Mouse (Mus musculus) lung, adult 18-20 months (tissue): ENCODE results near the gene Tstd1.

Experiments used
- DNase-seq, 2 experiments: peaks; one replicate each; pipeline ENCODE4 v3.0.0; 2022; ENCODE audit warnings: mixed read lengths in 2 of 2

Tstd1 gene

DNA sequence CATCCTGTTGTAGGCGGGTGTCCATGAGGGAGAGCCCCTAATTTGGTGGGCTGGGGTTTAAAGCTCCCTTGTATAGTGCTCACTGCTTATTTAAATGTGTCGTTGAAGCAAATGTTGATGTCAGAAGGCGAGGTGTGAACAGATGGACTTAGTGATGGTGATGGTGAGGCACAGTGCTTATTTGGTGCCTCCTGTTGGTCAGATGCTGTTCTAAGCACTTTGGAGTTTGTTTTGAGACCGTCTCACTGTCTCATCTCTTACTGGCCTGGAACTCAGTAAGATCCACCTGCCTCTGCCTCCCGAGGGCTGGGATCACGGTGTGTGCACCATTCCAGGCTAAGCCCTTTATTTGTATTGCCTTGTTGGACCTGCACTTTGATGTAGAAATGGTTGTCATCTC lies 36.3 kb downstream of the Tstd1 start:
- no peak for DNase-seq

DNA sequence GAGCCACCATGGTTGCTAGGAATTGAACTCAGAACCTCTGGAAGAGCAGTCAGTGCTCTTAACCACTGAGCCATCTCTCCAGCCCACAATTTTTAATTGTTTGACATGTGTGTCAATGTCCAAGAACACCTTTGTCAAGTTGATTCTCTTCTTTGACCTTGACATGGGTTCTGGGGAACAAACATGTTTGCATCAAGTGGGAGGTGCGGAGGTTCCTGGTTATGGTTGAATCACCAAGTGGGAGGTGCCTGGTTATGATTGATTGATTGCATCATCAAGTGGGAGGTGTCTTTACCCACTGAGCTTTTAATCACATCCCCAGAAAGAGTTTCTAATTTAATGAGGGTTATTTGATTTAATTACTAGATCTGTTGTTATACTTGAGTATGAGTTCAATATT lies 38.9 kb downstream of the Tstd1 start:
- no peak for DNase-seq

DNA sequence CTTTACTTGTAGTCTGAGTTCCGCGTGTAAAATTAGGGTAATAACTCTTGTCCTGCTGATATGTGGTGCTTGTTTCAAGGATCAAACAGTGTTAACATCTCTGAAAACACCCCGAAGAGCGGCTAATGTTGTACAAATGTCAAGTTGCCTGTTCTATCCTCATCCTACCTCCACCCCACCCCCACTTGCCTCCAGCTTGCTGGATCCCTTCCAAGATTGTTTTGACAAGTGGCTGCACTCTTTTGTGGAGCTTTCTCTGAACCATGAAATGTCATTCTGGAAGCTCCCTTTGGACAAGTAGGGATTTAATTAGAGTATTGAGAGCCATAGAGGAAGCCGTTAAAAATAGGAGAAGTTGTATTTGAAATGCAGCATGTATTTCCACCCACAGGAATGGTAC lies 41.1 kb downstream of the Tstd1 start:
- DNase-seq = no peak

DNA sequence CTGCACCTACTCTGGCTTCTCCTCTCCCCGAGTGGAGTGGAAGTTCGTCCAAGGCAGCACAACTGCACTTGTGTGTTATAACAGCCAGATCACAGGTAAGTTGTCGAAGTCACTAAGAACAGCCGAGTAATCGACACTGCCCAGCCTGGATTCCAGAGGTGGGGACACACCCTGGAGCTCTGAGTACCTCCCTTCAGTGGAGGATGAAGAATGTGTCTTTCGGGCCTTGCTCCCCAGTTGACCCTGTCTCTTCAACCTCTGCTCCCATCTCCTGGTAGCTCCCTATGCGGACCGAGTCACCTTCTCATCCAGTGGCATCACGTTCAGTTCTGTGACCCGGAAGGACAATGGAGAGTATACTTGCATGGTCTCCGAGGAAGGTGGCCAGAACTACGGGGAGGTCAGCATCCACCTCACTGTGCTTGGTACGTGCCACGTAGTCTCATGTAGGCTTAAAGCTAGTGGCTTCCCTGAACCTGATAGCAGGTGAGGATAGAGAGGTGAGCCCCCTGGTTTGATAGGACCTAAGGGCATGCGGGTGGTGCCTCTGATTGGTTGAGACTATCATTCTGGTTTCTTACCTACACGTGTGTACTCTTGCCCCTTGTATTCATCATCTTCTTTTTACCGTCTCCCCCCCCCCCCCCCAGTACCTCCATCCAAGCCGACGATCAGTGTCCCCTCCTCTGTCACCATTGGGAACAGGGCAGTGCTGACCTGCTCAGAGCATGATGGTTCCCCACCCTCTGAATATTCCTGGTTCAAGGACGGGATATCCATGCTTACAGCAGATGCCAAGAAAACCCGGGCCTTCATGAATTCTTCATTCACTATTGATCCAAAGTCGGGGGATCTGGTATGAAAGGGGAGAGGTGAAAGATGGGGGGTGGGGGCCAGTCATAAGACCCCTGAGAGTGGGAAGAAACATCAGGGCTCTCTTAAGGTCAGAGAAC lies 42.2 kb downstream of the Tstd1 start:
- no peak for DNase-seq

DNA sequence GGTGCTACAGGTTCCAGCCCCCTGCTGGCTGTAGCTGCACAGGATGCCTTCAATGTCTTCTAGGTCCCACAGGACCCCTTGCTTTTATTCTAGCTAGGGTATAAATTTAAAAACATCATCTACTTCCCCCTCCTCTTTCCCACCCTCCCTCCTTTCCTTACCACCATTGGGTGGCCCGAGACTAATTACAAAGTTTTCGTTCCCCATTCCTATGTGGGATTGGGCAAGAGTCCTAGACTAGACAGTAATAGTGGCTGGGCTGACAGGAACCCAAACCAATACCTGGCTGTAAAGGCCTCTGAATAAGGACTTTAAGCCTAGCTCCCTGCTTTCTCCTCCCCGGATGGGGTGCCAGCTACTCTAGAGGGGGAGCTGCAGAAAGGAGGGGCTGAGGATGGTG lies 44.5 kb downstream of the Tstd1 start:
- DNase-seq = no peak

DNA sequence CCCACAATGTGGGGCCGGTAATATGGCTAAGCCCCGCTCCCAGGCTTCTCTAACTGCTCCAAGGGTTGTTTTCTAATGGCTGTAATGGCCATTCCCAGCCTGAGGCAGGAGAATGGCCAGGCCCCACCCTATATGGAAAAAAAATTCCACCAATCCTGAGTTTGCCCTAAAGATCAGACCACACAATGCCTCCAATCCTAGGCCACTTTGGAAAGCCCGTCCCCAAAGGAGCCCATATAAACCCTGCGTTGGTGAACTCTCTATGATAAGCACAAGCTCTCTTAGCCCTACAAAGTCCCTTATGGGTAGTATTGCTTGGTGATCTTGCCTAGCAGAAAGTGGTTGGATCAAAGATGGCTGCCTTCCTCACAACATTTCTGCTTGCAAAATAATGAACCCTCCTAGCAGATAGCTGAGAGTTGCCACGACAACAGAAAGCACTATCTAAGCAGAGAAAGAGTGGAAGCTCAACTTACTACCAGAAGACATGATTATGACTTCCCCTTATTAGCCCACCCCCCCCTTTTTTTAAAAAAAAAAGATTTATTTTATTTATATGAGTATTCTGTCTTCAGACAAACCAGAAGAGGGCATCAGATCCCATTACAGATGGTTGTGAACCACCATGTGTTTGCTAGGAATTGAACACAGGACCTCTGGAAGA lies 47.2 kb downstream of the Tstd1 start:
- no peak for DNase-seq

DNA sequence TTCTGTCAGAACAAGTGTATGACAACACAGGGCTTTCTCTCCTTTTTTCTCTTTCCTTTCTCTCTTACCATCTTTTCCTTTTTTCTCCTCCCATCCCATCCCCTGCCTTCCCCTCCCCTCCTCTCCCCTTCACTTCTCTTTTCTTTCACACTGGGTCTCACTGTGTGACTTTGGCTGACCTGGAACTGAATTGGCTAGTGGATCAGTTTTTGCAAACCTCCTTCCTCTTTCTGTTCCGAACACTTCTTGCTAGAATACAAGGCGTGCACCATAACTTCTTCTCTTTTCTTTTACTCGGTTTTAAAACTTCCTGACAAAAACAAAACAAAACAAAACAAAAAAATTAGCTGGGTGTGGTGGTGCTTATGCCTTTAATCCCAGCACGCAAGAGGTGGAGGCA lies 47.9 kb downstream of the Tstd1 start:
- DNase-seq = no peak

DNA sequence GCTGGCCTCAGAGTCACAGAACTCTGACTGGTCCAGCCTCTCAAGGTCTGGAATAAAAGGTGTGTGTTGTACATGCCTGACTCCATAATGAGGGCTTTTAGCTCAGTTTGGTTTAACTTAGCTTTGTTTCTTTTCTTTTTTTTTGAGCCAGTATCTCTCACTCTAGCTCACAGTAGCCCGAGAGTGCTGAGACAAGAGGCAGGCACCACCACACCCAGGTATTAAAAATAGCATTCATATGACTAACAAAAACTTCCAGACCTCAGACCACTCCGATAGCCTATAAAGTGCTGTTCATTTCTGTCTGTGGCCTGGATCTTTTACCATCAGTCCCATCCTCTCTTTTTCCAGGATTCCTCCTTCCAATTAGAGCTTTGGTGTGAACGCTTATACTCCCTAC lies 51.0 kb downstream of the Tstd1 start:
- DNase-seq = no peak
